Mouse (Mus musculus) midbrain, embryonic 15.5 days (tissue): ENCODE measurements at regions not wholly inside any gene's neighbourhood (a gene's known extent, or its start where the extent isn't known, plus 50 kb on each side); places are given as distances from the start of the nearest gene placed in this dataset.
A peak's percentile ranks its signal among the peaks of the same experiment; 100 is the strongest.

ENCODE experiments used
- ATAC-seq: fragments of 200-750 bp; cut with Nextera tagmentation; replicated peaks from 2 replicates; pipeline ENCODE4 v1.8.0; 2017; ENCODE audit warnings: moderate TSS enrichment
- H3K27ac ChIP-seq: fragments of 300-500 bp; sonication (generic); 2 replicates; pipeline ENCODE4 v1.5.1; 2015; ENCODE audit warnings: mild to moderate bottlenecking, inconsistent platforms
- H3K27me3 ChIP-seq: fragments of 300-500 bp; sonication (generic); replicated peaks from 2 replicates; pipeline ENCODE4 v1.6.1; 2015; ENCODE audit warnings: inconsistent platforms
- H3K36me3 ChIP-seq: fragments of 300-500 bp; sonication (generic); replicated peaks from 2 replicates; pipeline ENCODE4 v1.6.1; 2015; ENCODE audit warnings: inconsistent platforms
- H3K4me1 ChIP-seq: fragments of 300-500 bp; sonication (generic); 2 replicates; pipeline ENCODE4 v1.6.1; 2015; ENCODE audit warnings: inconsistent platforms
- H3K4me2 ChIP-seq: fragments of 300-500 bp; sonication (generic); 2 replicates; pipeline ENCODE4 v1.6.1; 2015; ENCODE audit warnings: inconsistent platforms, mild to moderate bottlenecking, moderate library complexity
- H3K4me3 ChIP-seq: fragments of 300-500 bp; sonication (generic); 2 replicates; pipeline ENCODE4 v1.5.1; 2015; ENCODE audit warnings: mild to moderate bottlenecking, inconsistent platforms
- H3K9ac ChIP-seq: fragments of 300-500 bp; sonication (generic); 2 replicates; pipeline ENCODE4 v1.6.1; 2015; ENCODE audit warnings: mild to moderate bottlenecking, inconsistent platforms
- H3K9me3 ChIP-seq: fragments of 300-500 bp; sonication (generic); 2 replicates; pipeline ENCODE4 v1.6.1; 2016; ENCODE audit warnings: inconsistent platforms
- WGBS: fragments of 180-500 bp; shearing (Covaris S2); methylation state at CpG from one replicate; pipeline ENCODE4 v1.1.7; 2015; ENCODE audit warnings: mixed read lengths; 5-methylcytosine and 5-hydroxymethylcytosine counted together

DNA sequence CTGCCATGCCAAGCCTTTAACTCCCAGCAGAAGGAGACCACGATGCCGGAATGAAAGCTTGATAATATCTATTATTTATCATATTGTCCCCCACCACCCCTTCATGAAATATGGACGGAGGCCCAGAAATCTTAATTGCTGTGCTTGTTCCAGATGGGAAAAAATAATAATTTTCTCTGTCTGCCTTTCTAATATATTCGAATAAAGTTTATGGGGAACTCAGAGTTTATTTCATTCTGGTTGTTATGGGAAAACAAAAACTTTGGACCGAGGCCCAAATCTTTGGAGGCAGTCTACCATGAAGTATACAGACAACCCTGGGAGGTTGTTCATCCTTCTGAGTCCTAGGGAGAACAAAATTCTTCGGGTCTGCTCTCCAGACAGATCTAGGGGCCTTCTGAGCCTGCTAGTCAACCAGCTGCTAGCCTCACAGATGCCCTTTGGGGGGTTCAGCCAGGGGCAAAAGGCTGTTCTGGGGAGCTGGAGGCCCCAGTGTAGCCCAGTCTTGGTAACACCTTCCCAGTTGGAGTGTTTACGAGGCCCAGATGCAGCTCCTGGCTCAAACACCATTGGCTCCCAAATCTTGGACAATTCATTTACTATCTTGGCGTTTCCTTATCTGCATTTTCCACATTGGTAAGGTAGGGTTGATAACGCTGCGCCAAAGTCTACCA, 106.3 kb upstream of the Stx18 start:
- Histone ChIP-seq H3K27me3 (no peaks in the 10 kb centered on the region), H3K9ac (no peak overlapping the region), H3K4me2 (no peak overlapping the region), H3K4me1 (no peaks in the 10 kb centered on the region), H3K9me3 (no peaks in the 10 kb centered on the region), H3K4me3 (no peak overlapping the region), H3K27ac (no peak overlapping the region), H3K36me3 (no peaks in the 10 kb centered on the region)
- ATAC-seq = no peak
- 83% methylated on average over 10 of the region's 10 CpGs for WGBS

DNA sequence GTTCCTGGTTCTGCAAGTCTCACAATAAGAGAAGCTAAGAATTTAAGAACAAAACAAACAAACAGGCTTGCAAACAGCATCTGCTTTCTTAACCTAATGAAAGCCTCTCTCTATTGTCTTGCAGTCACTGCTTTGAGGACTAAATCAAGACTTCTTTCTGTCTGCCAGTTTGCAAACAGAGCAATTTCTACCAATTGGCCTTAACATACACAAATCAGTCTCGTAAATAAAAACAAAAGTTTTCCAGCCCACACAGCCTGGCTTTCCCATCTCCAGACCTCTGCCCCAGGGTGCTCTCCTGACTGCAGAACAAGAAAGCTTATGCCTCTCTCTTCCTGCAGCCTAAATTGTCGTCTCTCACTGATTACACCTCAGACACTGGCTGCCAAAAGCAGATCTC, 96.1 kb upstream of the Msx1 start:
- Histone ChIP-seq H3K27ac (no peak overlapping the region), H3K9me3 (no peaks in the 10 kb centered on the region), H3K4me1 (peaks cover 7% of the 10 kb centered on the region), H3K27me3 (peaks cover 18% of the 10 kb centered on the region), H3K9ac (no peak overlapping the region), H3K4me2 (no peak overlapping the region), H3K36me3 (no peaks in the 10 kb centered on the region), H3K4me3 (no peak overlapping the region)
- ATAC-seq = no peak
- 15% methylated on average over 2 of the region's 2 CpGs for whole genome bisulfite sequencing

DNA sequence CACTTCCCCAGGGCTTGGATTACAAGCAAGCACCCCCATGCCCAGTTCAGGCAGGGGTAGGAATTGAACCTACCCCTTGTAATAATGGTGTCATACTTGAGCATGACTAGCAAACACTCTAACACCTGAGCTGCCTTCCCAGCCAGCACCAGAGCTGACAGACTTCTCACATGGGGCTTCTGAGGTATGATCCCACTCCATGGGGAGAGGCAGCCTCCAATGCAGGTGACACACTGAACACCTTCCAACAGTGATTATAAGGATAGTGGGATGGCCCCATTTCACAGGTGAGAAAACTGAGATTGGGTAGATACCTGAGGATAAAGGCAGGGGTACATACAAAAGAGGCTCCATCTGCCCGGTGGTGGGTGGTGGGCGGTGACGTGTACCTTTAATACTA, 94.7 kb upstream of the Msx1 start:
- H3K9me3 ChIP-seq = no peaks in the 10 kb centered on the region
- H3K4me2 ChIP-seq = no peak overlapping the region
- no peak overlapping the region for H3K4me3 ChIP-seq
- H3K9ac ChIP-seq = no peak overlapping the region
- 87% methylated on average over 3 of the region's 3 CpGs for WGBS
- peaks cover 7% of the 10 kb centered on the region for H3K4me1 ChIP-seq
- H3K36me3 ChIP-seq = no peaks in the 10 kb centered on the region
- H3K27me3 ChIP-seq = peaks cover 18% of the 10 kb centered on the region
- ATAC-seq = no peak
- H3K27ac ChIP-seq = no peak overlapping the region

DNA sequence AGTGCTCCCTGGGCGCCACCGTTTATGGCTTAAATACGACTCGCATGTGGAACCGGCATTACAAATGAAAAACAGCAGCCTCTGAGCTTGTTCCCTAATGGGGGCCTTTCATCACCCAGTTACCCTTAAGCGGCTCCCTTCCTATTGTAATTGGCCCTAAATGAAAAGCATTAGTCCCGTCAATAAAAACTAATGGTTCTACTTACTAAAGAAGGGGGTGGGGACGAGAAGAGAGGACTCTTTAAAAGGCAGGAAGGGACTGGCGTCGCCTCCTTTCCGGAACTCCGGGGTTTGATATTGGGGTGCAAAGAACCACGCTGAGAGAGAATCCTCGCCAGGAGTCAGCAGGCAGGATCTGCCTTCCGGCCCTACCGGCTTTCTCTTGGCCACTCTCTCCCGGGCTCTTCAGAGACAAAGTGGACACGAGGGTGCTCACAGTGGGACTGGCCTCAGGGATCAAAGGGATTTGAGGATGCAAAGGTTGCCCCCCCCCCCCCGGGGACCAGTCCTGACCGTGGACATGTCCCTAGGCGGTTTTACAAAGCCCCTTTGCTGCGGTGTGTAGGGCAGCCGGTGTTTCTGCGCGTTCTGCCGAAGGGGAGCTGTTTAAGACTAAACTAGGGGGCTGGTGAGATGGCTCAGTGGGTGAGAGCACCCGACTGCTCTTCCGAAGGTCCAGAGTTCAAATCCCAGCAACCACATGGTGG, 93.8 kb upstream of the Msx1 start:
- Histone ChIP-seq H3K27me3 (peaks cover 18% of the 10 kb centered on the region), H3K27ac (no peak overlapping the region), H3K36me3 (no peaks in the 10 kb centered on the region), H3K4me3 (peak overlapping the region; percentile 15), H3K9ac (no peak overlapping the region), H3K9me3 (no peaks in the 10 kb centered on the region), H3K4me1 (peaks cover 7% of the 10 kb centered on the region), H3K4me2 (peak overlapping the region; percentile 45)
- no peak; the same call in 1 of the 2 replicates for ATAC-seq
- 3% methylated on average over 28 of the region's 28 CpGs for WGBS

DNA sequence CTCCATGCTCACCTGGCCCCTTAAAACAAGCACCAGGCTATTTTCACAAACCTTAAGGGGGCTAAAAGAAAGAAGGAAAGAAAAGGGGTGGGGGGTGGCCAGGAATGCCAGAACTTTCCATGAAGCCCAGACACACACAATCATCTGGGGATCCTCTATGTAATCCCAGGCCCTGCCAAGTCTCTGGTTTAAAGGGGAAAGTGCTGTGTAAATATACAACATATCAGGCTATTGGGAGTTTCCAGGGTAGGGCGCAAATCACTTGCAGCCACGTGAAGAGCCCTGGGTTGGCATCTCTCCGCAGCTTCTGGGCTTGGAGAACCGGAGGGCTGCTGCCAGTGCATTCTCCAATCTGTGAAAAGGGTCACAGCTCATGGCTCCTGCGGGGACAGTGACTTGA, 92.8 kb upstream of the Msx1 start:
- no peak overlapping the region for H3K9ac ChIP-seq
- no peaks in the 10 kb centered on the region for H3K9me3 ChIP-seq
- 30% methylated on average over 5 of the region's 5 CpGs for WGBS
- no peak for ATAC-seq
- H3K4me3 ChIP-seq = no peak overlapping the region
- no peak overlapping the region for H3K27ac ChIP-seq
- peaks cover 18% of the 10 kb centered on the region for H3K27me3 ChIP-seq
- no peaks in the 10 kb centered on the region for H3K36me3 ChIP-seq
- H3K4me2 ChIP-seq = no peak overlapping the region
- peaks cover 7% of the 10 kb centered on the region for H3K4me1 ChIP-seq

DNA sequence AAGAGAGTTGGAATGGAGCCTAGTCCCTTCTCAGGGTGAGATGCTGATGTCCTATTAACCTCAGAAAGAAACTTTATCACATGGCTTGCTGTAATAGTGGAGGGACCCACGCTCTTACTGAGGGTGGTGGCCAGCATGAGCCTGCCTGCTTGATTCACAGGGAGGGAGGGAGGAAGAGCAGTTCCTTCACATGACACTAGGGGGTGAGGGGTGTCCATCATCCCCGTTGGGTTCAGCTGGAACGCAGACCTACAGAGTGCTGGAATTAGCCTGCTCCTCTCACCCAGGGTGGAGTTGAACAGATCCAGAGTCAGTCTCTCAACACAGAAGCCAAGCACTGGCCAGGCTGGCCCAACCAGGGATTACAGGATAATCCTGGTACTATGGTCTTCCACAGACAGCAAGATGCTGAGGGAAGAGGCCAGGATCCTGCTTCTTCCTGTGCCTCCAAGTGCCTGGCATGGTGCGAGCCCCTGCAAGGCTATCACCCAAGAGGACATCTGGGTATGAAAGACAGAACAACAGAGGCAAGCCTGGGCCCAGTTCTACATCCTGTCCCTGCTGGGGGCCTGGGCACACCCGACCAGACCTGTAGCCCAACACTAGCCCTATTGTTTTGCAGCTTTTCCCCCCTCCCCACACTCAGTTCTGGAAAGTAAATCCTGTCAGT, 80.4 kb upstream of the Msx1 start:
- WGBS = 39% methylated on average over 5 of the region's 5 CpGs
- Histone ChIP-seq H3K4me3 (no peak overlapping the region), H3K4me2 (no peak overlapping the region), H3K36me3 (no peaks in the 10 kb centered on the region), H3K9me3 (no peaks in the 10 kb centered on the region), H3K9ac (no peak overlapping the region), H3K27ac (no peak overlapping the region), H3K4me1 (peaks cover 8% of the 10 kb centered on the region), H3K27me3 (peaks cover 41% of the 10 kb centered on the region)
- ATAC-seq = no peak

DNA sequence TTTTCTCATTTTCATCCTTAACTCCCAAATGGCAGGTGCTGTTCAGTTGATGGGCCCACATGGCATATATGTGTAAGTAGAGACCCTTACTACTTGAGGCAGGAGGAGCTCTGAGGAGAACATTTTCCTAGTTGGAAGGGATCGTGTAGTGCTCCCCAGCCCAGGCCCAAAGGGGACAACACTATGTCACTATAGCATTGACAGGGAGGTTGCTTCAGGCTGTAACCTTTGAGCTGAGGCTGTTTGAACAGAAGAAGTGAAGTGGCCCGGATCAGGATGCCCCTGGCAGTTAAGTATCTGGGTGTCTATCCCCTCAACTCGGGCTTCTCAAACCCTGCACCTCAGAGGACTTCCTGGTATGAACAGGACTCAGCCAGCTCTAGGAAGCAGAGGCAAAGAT, 79.5 kb upstream of the Msx1 start:
- 76% methylated on average over 3 of the region's 3 CpGs for WGBS
- Histone ChIP-seq H3K27ac (no peak overlapping the region), H3K36me3 (no peaks in the 10 kb centered on the region), H3K9me3 (no peaks in the 10 kb centered on the region), H3K4me2 (no peak overlapping the region), H3K27me3 (peaks cover 42% of the 10 kb centered on the region), H3K9ac (no peak overlapping the region), H3K4me1 (peaks cover 8% of the 10 kb centered on the region), H3K4me3 (no peak overlapping the region)
- no peak for ATAC-seq

DNA sequence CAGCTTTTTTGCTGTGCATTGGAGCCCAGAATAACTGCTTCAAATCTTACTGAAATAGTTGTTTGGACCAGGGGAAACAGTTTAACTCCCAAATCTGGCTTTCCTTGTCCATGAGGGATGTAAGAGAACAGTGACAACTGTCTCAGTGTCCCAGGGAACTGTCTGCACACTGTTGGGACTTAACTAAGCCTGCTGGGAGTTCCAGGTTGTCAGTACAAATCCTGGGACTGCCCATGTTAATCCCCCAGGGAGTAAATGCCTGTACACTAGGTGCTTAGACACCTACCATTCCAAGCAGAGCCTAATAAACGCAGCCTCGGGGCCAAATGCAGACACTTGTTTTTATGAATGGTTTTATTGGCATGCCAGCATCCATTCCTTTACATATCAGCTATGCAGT, 78.4 kb upstream of the Msx1 start:
- no peaks in the 10 kb centered on the region for H3K9me3 ChIP-seq
- peaks cover 8% of the 10 kb centered on the region for H3K4me1 ChIP-seq
- H3K4me3 ChIP-seq = no peak overlapping the region
- 55% methylated on average over 2 of the region's 2 CpGs for WGBS
- H3K27me3 ChIP-seq = peaks cover 42% of the 10 kb centered on the region
- H3K9ac ChIP-seq = no peak overlapping the region
- no peaks in the 10 kb centered on the region for H3K36me3 ChIP-seq
- ATAC-seq = no peak
- no peak overlapping the region for H3K4me2 ChIP-seq
- H3K27ac ChIP-seq = no peak overlapping the region

DNA sequence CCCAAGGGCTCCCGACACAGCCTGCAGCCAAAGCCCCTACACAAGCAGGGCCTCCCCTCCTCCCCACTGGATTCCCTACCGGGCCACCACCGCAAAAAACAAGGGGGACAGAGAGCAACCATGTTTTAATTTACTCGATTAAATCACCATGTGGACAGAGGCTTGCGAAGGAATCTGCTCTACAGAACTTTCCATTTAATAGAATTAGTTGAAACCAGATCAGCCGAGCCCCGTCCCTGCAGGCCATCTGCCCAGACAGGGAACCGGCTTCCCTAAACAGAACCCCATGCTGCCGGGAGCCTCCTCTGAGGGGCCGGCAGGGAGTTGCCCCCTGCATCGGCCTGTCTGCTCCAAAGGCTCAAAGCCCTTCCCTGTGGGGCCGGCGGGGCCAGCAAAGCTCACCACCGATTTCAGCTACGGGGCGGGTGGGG, 77.5 kb upstream of the Msx1 start:
- H3K4me2 ChIP-seq = no peak overlapping the region; the same call in 1 of the 2 replicates
- no peak overlapping the region for H3K4me3 ChIP-seq
- WGBS = under 1% methylated on average over 16 of the region's 16 CpGs
- no peak overlapping the region for H3K27ac ChIP-seq
- H3K27me3 ChIP-seq = peaks cover 42% of the 10 kb centered on the region
- no peaks in the 10 kb centered on the region for H3K9me3 ChIP-seq
- no peak overlapping the region for H3K9ac ChIP-seq
- H3K36me3 ChIP-seq = no peaks in the 10 kb centered on the region
- peaks cover 16% of the 10 kb centered on the region for H3K4me1 ChIP-seq
- no peak for ATAC-seq

DNA sequence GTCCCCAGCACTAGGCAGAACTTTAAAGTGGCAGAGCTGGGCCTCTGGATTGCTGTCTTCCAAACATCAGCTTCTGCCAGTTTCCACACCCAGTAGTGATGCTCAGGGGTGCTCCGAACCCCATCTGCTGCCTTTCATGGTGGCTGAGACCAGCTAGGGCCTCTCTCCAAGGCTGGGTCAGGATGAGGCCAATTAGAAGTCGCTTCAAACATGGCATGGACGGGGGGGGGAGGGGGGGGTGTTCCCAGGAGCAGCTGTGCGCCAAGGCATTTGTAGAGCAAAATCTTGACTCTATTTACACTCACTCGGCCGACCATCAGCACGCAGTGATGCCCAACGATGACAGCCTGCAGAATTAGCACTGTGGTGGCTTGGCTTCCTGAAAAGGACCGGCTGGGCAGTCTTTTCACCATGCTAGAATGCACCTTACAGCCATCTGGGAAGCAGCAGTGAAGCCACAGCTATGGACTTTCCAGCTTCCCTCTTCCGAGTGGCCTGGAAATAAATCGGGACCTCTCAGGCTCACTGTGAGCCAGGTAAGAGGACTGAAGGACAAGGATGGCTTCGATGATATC, 73.7 kb upstream of the Msx1 start:
- Histone ChIP-seq H3K4me3 (no peak overlapping the region), H3K27ac (no peak overlapping the region), H3K4me1 (peaks cover 49% of the 10 kb centered on the region), H3K36me3 (no peaks in the 10 kb centered on the region), H3K27me3 (peaks cover 54% of the 10 kb centered on the region), H3K9ac (no peak overlapping the region), H3K9me3 (no peaks in the 10 kb centered on the region), H3K4me2 (no peak overlapping the region)
- WGBS = 49% methylated on average over 12 of the region's 12 CpGs
- ATAC-seq = no peak

DNA sequence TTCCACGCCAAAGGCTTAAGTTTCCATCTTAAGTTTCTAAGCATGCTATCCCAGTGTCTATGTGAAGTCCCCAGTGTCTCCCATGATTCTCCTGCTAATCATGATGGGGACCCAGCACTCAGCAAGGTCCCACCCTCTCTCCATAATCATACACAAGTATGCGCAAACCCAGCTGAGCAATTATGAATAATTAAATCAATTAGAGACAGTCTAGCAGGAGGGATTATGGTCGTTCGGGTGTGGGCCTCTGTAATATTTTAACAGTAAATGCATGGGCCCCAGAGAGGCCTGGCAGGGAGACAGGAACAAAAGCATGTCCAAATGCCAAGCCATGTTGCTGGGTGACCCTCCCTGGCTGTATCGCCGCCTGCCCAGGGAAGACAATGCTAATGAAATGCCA, 73.1 kb upstream of the Msx1 start:
- Histone ChIP-seq H3K27me3 (peaks cover 53% of the 10 kb centered on the region), H3K4me2 (no peak overlapping the region), H3K9me3 (no peaks in the 10 kb centered on the region)

More for the DNA sequence above, 73.1 kb upstream of the Msx1 start:
- 36% methylated on average over 6 of the region's 6 CpGs for WGBS
- H3K4me3 ChIP-seq = no peak overlapping the region
- ATAC-seq = no peak
- H3K36me3 ChIP-seq = no peaks in the 10 kb centered on the region
- H3K9ac ChIP-seq = no peak overlapping the region
- H3K4me1 ChIP-seq = peaks cover 50% of the 10 kb centered on the region
- no peak overlapping the region for H3K27ac ChIP-seq
